Mouse (Mus musculus) liver, postnatal 0 days (tissue): ENCODE measurements at regions not wholly inside any gene's neighbourhood (a gene's known extent, or its start where the extent isn't known, plus 50 kb on each side); places are given as distances from the start of the nearest gene placed in this dataset.
A peak's percentile ranks its signal among the peaks of the same experiment; 100 is the strongest.

ENCODE experiments used
- CTCF ChIP-seq: sonication (generic); IDR thresholded peaks from 2 replicates; pipeline ENCODE4 v1.5.1; 2016; ENCODE audit warnings: antibody characterized with exemption, low read depth
- EP300 ChIP-seq: IDR thresholded peaks from 2 replicates; pipeline ENCODE4 v1.6.1; 2016; ENCODE audit warnings: antibody characterized with exemption, low read depth, mild to moderate bottlenecking

DNA sequence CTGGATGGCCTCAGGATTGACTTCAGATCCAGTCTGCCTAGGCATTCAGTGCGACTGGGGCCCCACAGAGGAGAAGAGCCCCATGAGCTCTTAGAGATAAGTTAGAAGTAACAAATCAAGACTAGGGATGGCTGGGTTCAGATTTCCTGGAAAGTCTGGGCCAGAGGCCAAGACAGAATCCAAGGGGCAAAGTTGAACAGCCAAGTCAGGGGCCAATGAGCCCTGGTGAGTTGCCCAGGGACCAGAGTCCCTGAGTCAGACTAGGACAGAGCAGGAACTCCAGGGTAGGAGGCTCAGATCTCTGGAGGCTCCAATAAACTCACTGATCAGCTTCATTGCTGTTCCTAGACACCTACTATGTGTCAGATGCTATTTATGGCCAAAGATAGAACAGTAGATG lies 87.6 kb downstream of the Gm826 start:
- TF ChIP-seq CTCF (no peak), EP300 (peak; percentile 76; the same call in 1 of the 2 replicates)
